Mouse (Mus musculus): ENCODE measurements at regions not wholly inside any gene's neighbourhood (a gene's known extent, or its start where the extent isn't known, plus 50 kb on each side); places are given as distances from the start of the nearest gene placed in this dataset.

DNA sequence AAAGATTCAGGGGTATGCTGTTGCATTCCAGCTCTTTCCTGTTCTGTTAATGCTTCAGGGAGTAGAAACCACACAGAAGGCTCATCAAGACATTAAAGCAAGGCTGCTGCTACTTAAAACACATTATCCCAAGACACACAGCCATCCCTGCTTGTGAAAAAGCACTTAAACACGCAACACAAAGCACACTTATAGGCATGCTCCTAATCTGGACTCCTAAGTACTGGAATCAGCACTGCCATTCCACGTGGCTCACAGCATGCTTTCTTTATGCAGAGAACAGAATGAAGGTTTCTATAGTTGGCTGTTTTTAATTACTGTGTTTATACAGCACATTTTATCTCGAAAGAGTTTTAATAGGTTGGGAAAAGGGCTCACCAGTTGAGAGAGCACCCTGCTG is 233.2 kb upstream of the Anxa10 start:
- DNase-seq (ENCODE audit: low read depth, low spot score): no peak

DNA sequence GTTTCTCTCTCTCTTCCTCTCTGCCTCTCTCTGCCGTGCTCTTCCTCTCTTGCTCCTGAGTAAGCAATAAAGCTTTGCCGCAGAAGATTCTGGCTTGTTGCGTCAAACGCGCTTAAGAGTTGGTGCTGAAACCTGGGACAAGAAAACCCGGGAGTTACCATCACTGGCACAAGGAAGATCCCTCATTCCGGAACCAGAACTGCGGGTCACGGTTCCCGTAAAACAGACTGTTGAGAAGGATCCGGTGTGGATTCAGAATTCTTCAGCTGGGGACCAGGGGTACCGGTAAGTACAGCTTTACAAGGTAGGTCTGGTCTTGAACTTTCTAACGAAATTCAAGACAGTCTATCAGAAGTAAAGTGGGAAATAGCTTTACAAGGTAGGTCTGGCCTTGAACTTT is 221.0 kb upstream of the Anxa10 start:
- DNase-seq (ENCODE audit: low read depth, low spot score): peak; percentile 76

Data from R1 (cell line).